Mouse (Mus musculus): ENCODE data around the gene Tspan5.

DNA sequence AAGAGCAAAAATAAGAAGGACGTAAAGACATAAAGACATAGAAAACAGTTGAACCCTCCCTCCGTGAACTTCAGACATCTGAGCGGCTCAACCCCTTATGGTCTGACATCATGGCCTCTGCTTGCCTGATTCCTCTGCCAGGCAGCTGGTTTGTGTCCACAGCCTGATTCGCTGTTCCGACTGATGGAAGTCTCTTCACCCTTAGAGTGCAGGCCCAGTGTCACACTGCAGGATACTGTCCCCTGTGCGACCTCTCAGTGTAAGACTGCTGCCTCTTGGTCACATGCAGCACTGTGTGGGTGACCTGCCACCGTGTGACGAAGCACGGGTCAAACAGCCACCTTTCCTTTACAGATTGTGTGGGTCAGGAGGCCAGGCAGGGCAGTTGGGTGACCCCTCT, 39.5 kb downstream of the Tspan5 start:
- no peak for TF ChIP-seq CHD2 (IDR thresholded peaks at IDR 0.05; ENCODE audit: low read depth, low read length)
- no peak for TF ChIP-seq MAFK (IDR thresholded peaks at IDR 0.05; ENCODE audit: insufficient read depth, low read depth, low read length)
- TF ChIP-seq ZC3H11A (IDR thresholded peaks at IDR 0.05; ENCODE audit: borderline replicate concordance, low read depth, low read length) = no peak
- no peak for TF ChIP-seq ZNF384 (IDR thresholded peaks at IDR 0.05; ENCODE audit: low read depth, low read length)
- no peak for TF ChIP-seq HCFC1 (IDR thresholded peaks at IDR 0.05; ENCODE audit: borderline replicate concordance, insufficient read depth, low read length)
